Mouse (Mus musculus): Measurements from ENCODE around the gene Nol3. TPM values are rescaled to one million over a fixed set of nuclear protein-coding genes. Genes with fewer than 3 reads are reported as not detected.

Gene Nol3
- polyA plus RNA-seq, 1 experiment from 2014 or later: 2.9 TPM

DNA sequence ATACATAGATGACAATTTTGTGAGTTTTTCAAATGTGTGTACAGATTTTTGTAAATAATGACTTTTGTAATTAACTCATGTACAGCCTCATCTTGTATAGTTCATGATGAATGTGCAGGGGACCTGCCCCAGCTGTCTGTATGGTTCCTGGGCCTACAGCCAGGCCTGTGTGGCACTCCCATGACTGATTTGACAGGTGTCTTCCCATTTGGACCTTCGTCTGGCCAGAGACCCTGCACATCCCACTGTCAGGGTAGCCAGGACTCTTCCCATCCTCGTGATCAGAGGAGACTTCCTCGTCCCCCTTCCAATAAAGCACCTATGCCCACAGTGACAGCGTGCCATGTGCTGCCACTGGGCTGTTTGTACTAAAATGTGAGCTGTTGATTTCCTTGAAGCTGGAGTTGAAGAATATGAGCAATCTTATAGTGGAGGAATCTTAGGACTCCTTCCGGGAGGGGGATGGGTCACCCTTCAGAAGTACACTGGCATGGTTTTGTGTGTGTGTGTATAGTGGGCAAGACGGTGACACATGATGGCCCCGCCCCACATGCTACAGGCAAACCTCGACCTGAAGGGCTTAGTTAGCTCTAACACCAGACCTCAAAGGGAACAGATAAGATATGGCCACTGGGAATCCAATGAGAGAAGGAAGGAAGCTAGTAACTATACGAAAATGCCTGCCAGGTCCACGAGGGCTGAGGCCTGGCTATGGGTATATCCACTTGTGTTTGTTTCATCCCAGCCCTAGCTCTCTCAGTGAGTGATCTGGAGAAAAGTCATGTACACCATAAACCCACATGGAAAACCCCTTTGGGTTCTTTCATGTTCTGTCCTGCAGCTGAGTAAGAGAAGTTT is 23.0 kb upstream of the Nol3 start:
- no peak for ATAC-seq
- Histone ChIP-seq H3K27me3 (replicated peaks; ENCODE audit: control insufficient read depth, insufficient read depth, low read length) (peaks cover 11% of the 10 kb centered on the region), H3K27ac (ENCODE audit: low read depth, low read length) (no peak overlapping the region), H3K36me3 (ENCODE audit: control insufficient read depth, insufficient read depth, low read length) (peaks cover 45% of the 10 kb centered on the region), H3K9me3 (replicated peaks; ENCODE audit: control insufficient read depth, low read length) (no peaks in the 10 kb centered on the region), H3K4me1 (ENCODE audit: control insufficient read depth, insufficient read depth, low read length) (peaks cover 5% of the 10 kb centered on the region; the same call in 1 of the 2 replicates), H3K4me3 (ENCODE audit: low read depth, low read length) (no peak overlapping the region), H3K4me2 (ENCODE audit: low read length) (no peak overlapping the region), H3K9ac (ENCODE audit: low read length) (no peak overlapping the region)
- WGBS: 90% methylated on average over 10 of the region's 10 CpGs
- DNase-seq (ENCODE audit: low spot score): no peak

DNA sequence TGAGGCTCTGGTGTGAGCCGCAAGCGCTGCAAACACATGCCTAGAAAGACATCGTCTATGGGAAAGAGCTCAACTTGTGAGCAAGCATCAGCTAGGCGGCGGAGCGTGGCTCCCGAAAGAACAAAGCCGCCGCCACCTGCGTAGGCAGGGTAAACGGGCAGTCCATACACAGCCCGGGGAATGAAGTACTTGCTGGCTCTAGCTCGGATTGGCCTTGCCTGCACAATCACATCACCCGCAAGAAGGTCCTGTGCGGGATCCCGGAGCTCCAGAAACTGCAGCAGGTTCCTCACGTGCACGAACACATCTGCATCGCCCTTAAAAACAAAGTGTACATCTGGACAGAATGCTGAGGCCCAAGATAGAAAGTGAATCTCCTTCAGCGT is 22.2 kb upstream of the Nol3 start:
- Histone ChIP-seq H3K4me2 (ENCODE audit: low read length) (peak overlapping the region; percentile 99), H3K9ac (ENCODE audit: low read length) (peak overlapping the region; percentile 66; the same call in 1 of the 2 replicates), H3K4me1 (ENCODE audit: control insufficient read depth, insufficient read depth, low read length) (peaks cover 5% of the 10 kb centered on the region; the same call in 1 of the 2 replicates), H3K27me3 (replicated peaks; ENCODE audit: control insufficient read depth, insufficient read depth, low read length) (peaks cover 19% of the 10 kb centered on the region), H3K9me3 (replicated peaks; ENCODE audit: control insufficient read depth, low read length) (no peaks in the 10 kb centered on the region), H3K27ac (ENCODE audit: low read depth, low read length) (no peak overlapping the region), H3K4me3 (ENCODE audit: low read depth, low read length) (peak overlapping the region; percentile 52), H3K36me3 (ENCODE audit: control insufficient read depth, insufficient read depth, low read length) (peaks cover 36% of the 10 kb centered on the region)
- ATAC-seq (peak; percentile 51), DNase-seq (ENCODE audit: low spot score) (no peak)
- 35% methylated on average over 20 of the region's 20 CpGs for WGBS

- peak; percentile 91 for DNase-seq (ENCODE audit: low spot score)
- under 1% methylated on average over 73 of the region's 74 CpGs for WGBS
Observed at GRCm38 (mm10) chr8:105254152-105254965, 21.6 kb upstream of the Nol3 start.

DNA sequence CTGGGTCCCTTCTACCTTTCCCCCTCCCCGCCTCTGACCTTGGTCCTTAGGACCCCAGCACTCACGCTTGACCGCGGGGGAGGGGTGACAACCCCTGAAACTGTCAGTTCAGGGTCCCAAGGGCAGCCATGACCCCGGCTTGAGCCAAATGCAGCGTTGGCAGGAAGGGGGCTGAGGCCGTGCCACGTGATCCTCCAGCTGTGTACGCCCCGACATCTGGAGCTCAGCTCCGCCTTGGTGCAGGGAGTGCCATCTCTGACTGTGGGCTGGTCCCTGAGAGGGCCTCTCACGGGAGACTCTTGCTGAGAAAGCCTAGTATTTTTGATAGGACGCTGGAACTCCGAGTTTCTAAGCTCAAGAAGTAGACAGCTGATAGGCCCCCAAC is 21.0 kb upstream of the Nol3 start, which contains the start of gene B3gnt9:
Gene B3gnt9 (minus strand): TSS at position 188 of the 385 bp plus-strand sequence.
- peak within 1 kb of the TSS; percentile 66 for H3K9ac ChIP-seq (ENCODE audit: low read length)
- H3K27me3 ChIP-seq (replicated peaks; ENCODE audit: control insufficient read depth, insufficient read depth, low read length): peaks cover 31% of the 10 kb centered on the region
- peaks cover 24% of the 10 kb centered on the region for H3K36me3 ChIP-seq (ENCODE audit: control insufficient read depth, insufficient read depth, low read length)
- peaks cover 10% of the 10 kb centered on the region; the same call in 1 of the 2 replicates for H3K4me1 ChIP-seq (ENCODE audit: control insufficient read depth, insufficient read depth, low read length)
- WGBS: 4% methylated on average over 14 of the region's 14 CpGs
- ATAC-seq (no peak; the same call in 1 of the 2 replicates), DNase-seq (ENCODE audit: low spot score) (no peak)
- H3K4me2 ChIP-seq (ENCODE audit: low read length): peak within 1 kb of the TSS; percentile 99
- no peaks in the 10 kb centered on the region for H3K9me3 ChIP-seq (replicated peaks; ENCODE audit: control insufficient read depth, low read length)
- H3K27ac ChIP-seq (ENCODE audit: low read depth, low read length): no peak within 1 kb of the TSS
- H3K4me3 ChIP-seq (ENCODE audit: low read depth, low read length): peak within 1 kb of the TSS; percentile 52

More at GRCm38 (mm10) chr8:105254152-105254965, 21.6 kb upstream of the Nol3 start:
- H3K27ac ChIP-seq (ENCODE audit: low read depth, low read length): no peak overlapping the region
- H3K4me1 ChIP-seq (ENCODE audit: control insufficient read depth, insufficient read depth, low read length): peaks cover 8% of the 10 kb centered on the region; the same call in 1 of the 2 replicates
- H3K9ac ChIP-seq (ENCODE audit: low read length): peak overlapping the region; percentile 66
- peaks cover 25% of the 10 kb centered on the region for H3K27me3 ChIP-seq (replicated peaks; ENCODE audit: control insufficient read depth, insufficient read depth, low read length)
- peak overlapping the region; percentile 52 for H3K4me3 ChIP-seq (ENCODE audit: low read depth, low read length)
- no peaks in the 10 kb centered on the region for H3K9me3 ChIP-seq (replicated peaks; ENCODE audit: control insufficient read depth, low read length)
- peak overlapping the region; percentile 99 for H3K4me2 ChIP-seq (ENCODE audit: low read length)
- ATAC-seq: peak; percentile 86
- H3K36me3 ChIP-seq (ENCODE audit: control insufficient read depth, insufficient read depth, low read length): peaks cover 30% of the 10 kb centered on the region

GRCm38 (mm10) chr8:105257318-105258114 is 18.4 kb upstream of the Nol3 start:
- H3K9ac ChIP-seq (ENCODE audit: low read length): no peak overlapping the region
- no peaks in the 10 kb centered on the region for H3K36me3 ChIP-seq (ENCODE audit: control insufficient read depth, insufficient read depth, low read length)
- H3K27me3 ChIP-seq (replicated peaks; ENCODE audit: control insufficient read depth, insufficient read depth, low read length): peaks cover 48% of the 10 kb centered on the region
- no peaks in the 10 kb centered on the region for H3K9me3 ChIP-seq (replicated peaks; ENCODE audit: control insufficient read depth, low read length)
- H3K27ac ChIP-seq (ENCODE audit: low read depth, low read length): no peak overlapping the region
- no peak overlapping the region for H3K4me2 ChIP-seq (ENCODE audit: low read length)
- H3K4me1 ChIP-seq (ENCODE audit: control insufficient read depth, insufficient read depth, low read length): peaks cover 10% of the 10 kb centered on the region; the same call in 1 of the 2 replicates
- 68% methylated on average over 7 of the region's 7 CpGs for WGBS
- no peak for DNase-seq (ENCODE audit: low spot score)
- no peak for ATAC-seq
- H3K4me3 ChIP-seq (ENCODE audit: low read depth, low read length): no peak overlapping the region

GRCm38 (mm10) chr8:105258911-105259720 is 16.8 kb upstream of the Nol3 start:
- WGBS: 2% methylated on average over 55 of the region's 55 CpGs
- peaks cover 59% of the 10 kb centered on the region for H3K27me3 ChIP-seq (replicated peaks; ENCODE audit: control insufficient read depth, insufficient read depth, low read length)
- no peaks in the 10 kb centered on the region for H3K9me3 ChIP-seq (replicated peaks; ENCODE audit: control insufficient read depth, low read length)
- H3K36me3 ChIP-seq (ENCODE audit: control insufficient read depth, insufficient read depth, low read length): no peaks in the 10 kb centered on the region
- ATAC-seq: peak; percentile 36
- H3K9ac ChIP-seq (ENCODE audit: low read length): peak overlapping the region; percentile 40
- H3K4me3 ChIP-seq (ENCODE audit: low read depth, low read length): peak overlapping the region; percentile 34
- H3K27ac ChIP-seq (ENCODE audit: low read depth, low read length): no peak overlapping the region
- H3K4me1 ChIP-seq (ENCODE audit: control insufficient read depth, insufficient read depth, low read length): peaks cover 10% of the 10 kb centered on the region; the same call in 1 of the 2 replicates
- peak overlapping the region; percentile 75 for H3K4me2 ChIP-seq (ENCODE audit: low read length)
- peak; percentile 62 for DNase-seq (ENCODE audit: low spot score)

DNA sequence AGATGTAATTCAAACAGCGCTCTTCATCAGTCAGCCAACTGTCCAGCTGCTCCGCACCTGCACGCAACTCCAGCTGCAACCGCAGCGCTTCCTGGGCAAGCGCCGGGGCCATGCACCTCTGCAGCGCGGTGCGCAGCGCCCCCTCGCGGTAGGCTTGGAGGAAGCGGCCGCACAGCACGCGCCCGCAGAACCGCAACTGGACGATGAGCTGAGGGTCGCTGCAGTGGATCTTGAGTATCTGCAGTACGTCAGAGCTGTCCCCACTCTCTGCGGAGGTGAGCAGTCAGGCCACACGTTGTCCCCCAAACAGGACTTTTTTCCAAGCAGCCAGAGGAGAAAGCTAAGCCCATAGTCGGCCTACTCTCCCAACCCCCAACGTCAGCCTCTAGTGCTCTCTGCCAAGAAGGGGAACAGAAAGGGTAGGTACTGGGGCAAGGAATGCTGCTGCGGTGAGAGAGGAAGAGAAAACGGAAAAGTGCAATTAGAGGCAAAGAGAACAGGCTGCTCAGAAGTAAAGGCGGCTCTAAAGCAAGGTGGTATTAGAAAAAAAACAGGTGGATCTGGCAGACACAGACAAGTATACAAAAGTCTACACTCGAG is 16.1 kb upstream of the Nol3 start:
- ATAC-seq: peak; percentile 56
- peak overlapping the region; percentile 75 for H3K4me2 ChIP-seq (ENCODE audit: low read length)
- 3% methylated on average over 30 of the region's 30 CpGs for WGBS
- peaks cover 63% of the 10 kb centered on the region for H3K27me3 ChIP-seq (replicated peaks; ENCODE audit: control insufficient read depth, insufficient read depth, low read length)
- no peaks in the 10 kb centered on the region for H3K9me3 ChIP-seq (replicated peaks; ENCODE audit: control insufficient read depth, low read length)
- H3K36me3 ChIP-seq (ENCODE audit: control insufficient read depth, insufficient read depth, low read length): no peaks in the 10 kb centered on the region
- H3K4me3 ChIP-seq (ENCODE audit: low read depth, low read length): peak overlapping the region; percentile 34
- peak; percentile 77 for DNase-seq (ENCODE audit: low spot score)
- H3K27ac ChIP-seq (ENCODE audit: low read depth, low read length): no peak overlapping the region
- H3K4me1 ChIP-seq (ENCODE audit: control insufficient read depth, insufficient read depth, low read length): peaks cover 11% of the 10 kb centered on the region; the same call in 1 of the 2 replicates
- H3K9ac ChIP-seq (ENCODE audit: low read length): peak overlapping the region; percentile 40
